ENCODE assay signal across 8 mouse cellular contexts in the genomic region with DNA sequence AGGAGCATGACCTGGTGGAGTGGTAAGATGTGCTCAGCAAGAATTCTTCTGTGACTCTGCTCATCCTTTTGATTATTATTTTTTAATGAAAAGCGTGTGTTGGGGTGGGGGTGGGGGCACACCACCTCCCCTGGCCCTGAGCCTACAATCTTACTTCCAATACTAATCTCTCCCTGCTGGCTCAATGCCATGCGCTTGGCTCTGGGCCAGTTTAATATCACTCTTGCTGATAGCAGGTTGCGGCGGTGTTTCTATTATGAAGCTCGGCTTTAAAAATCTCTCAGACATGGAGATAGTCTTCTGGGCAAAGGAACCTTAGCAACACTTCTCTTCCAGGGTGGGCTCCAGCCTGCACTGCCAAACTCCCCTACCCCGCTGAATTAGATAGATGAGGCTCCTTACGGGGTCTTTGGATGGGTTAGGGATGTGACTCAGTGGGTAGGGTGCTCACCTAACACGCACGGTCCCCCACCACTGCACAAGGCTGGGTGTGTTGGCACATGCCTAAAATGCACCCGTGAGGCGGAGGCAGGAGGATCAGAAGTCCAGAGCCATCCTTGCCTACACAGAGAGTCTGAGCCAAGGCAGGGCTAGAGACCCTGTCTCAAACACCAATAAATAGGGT.
DNase-seq lines count a peak whose midpoint lies in the region; ATAC-seq lines count a peak whose summit lies in the region.
"Had no signal": no experiment of that assay in that cellular context is flagged by ENCODE, and none has a peak within 500 bp of the region (broad histone marks: within the 10 kb centered on the region; RNA-seq: fewer than 3 reads in every experiment).

No protein-coding gene starts in this region.

- H3K9me3 ChIP-seq in kidney, embryonic 16.5 days (ENCODE audit: low read length) = peaks cover 7% of the 10 kb centered on the region; the same call in 1 of the 2 replicates
- 0 out of 2 replicates have a peak, but pooled peaks cover 7% of the 10 kb centered on the region for H3K9me3 ChIP-seq in embryonic facial prominence, embryonic 14.5 days (ENCODE audit: control insufficient read depth, low read length)
- H3K9me3 ChIP-seq in limb, embryonic 15.5 days = no peaks in the 10 kb centered on the region

- H3K27ac ChIP-seq in kidney, embryonic 16.5 days (ENCODE audit: low read length) = no peak overlapping the region
- no peak overlapping the region; the same call in 1 of the 2 replicates for H3K27ac ChIP-seq in embryonic facial prominence, embryonic 14.5 days (replicated peaks; ENCODE audit: low read depth, low read length)
- H3K27ac ChIP-seq in limb, embryonic 15.5 days = no peak overlapping the region
- H3K27ac ChIP-seq: embryonic facial prominence, embryonic 15.5 days had no signal

- no peak overlapping the region for H3K9ac ChIP-seq in kidney, embryonic 16.5 days (replicated peaks; ENCODE audit: low read length)
- H3K9ac ChIP-seq in embryonic facial prominence, embryonic 14.5 days (ENCODE audit: low read depth, low read length) = no peak overlapping the region
- H3K9ac ChIP-seq in limb, embryonic 15.5 days = no peak overlapping the region
- H3K9ac ChIP-seq: embryonic facial prominence, embryonic 15.5 days had no signal

- H3K4me2 ChIP-seq in kidney, embryonic 16.5 days (replicated peaks; ENCODE audit: low read depth, low read length) = no peak overlapping the region
- no peak overlapping the region for H3K4me2 ChIP-seq in embryonic facial prominence, embryonic 14.5 days (ENCODE audit: low read depth, low read length)
- no peak overlapping the region for H3K4me2 ChIP-seq in limb, embryonic 15.5 days
- H3K4me2 ChIP-seq: embryonic facial prominence, embryonic 15.5 days had no signal

- ATAC-seq in kidney, embryonic 16.5 days (ENCODE audit: low FRiP score, low TSS enrichment) = no peak
- peak; percentile 37; the same call in 1 of the 2 replicates for ATAC-seq in embryonic facial prominence, embryonic 14.5 days (ENCODE audit: low read depth)
- peak; percentile 49; the same call in 1 of the 2 replicates for ATAC-seq in limb, embryonic 15.5 days (ENCODE audit: insufficient number of reproducible peaks, low FRiP score, low TSS enrichment, low read depth)

- H3K36me3 ChIP-seq in kidney, embryonic 16.5 days (ENCODE audit: insufficient read depth, low read length) = peaks cover 4% of the 10 kb centered on the region; the same call in 1 of the 2 replicates
- no peaks in the 10 kb centered on the region for H3K36me3 ChIP-seq in embryonic facial prominence, embryonic 14.5 days (ENCODE audit: control insufficient read depth, insufficient read depth, low read length)
- 0 out of 2 replicates have a peak, but pooled peaks cover 4% of the 10 kb centered on the region for H3K36me3 ChIP-seq in limb, embryonic 15.5 days
- H3K36me3 ChIP-seq: embryonic facial prominence, embryonic 15.5 days had no signal

- H3K4me3 ChIP-seq in kidney, embryonic 16.5 days (ENCODE audit: low read length) = no peak overlapping the region
- no peak overlapping the region for H3K4me3 ChIP-seq in embryonic facial prominence, embryonic 14.5 days (ENCODE audit: low read depth, low read length)
- no peak overlapping the region for H3K4me3 ChIP-seq in limb, embryonic 15.5 days
- H3K4me3 ChIP-seq: embryonic facial prominence, embryonic 15.5 days had no signal

- H3K4me1 ChIP-seq in kidney, embryonic 16.5 days (ENCODE audit: insufficient read depth, low read length) = peaks cover 6% of the 10 kb centered on the region
- H3K4me1 ChIP-seq in embryonic facial prominence, embryonic 14.5 days (ENCODE audit: control insufficient read depth, insufficient read depth, low read length) = peaks cover 9% of the 10 kb centered on the region
- peaks cover 14% of the 10 kb centered on the region for H3K4me1 ChIP-seq in limb, embryonic 15.5 days

- peak; percentile 62 to 64 for DNase-seq in kidney, postnatal 4 days
- peak; percentile 69 for DNase-seq in adrenal gland, postnatal 14 days
- DNase-seq in embryonic facial prominence, embryonic 14.5 days (ENCODE audit: low spot score) = peak; percentile 82
- no peak for DNase-seq in thymus, postnatal 14 days
- DNase-seq in left cerebral cortex, adult 11 months (ENCODE audit: low spot score) = no peak

- H3K27me3 ChIP-seq in kidney, embryonic 16.5 days (ENCODE audit: insufficient read depth, low read length) = no peaks in the 10 kb centered on the region
- no peaks in the 10 kb centered on the region for H3K27me3 ChIP-seq in embryonic facial prominence, embryonic 14.5 days (replicated peaks; ENCODE audit: control insufficient read depth, insufficient read depth, low read length)
- no peaks in the 10 kb centered on the region for H3K27me3 ChIP-seq in limb, embryonic 15.5 days
- H3K27me3 ChIP-seq: embryonic facial prominence, embryonic 15.5 days had no signal

- 80% methylated on average over 11 of the region's 11 CpGs for WGBS in kidney, embryonic 16.5 days
- WGBS in embryonic facial prominence, embryonic 14.5 days = 69% methylated on average over 11 of the region's 11 CpGs
- 60% methylated on average over 11 of the region's 11 CpGs for WGBS in limb, embryonic 15.5 days

Comparison
In these comparisons a context has a peak if more than half of its experiments do, and no peak if none do; other contexts are left out.
1. DNase-seq: peak in kidney, postnatal 4 days (2 of 2), adrenal gland, postnatal 14 days (single experiment) and embryonic facial prominence, embryonic 14.5 days (single experiment); none in thymus, postnatal 14 days (single experiment) and left cerebral cortex, adult 11 months (single experiment).